Mouse (Mus musculus) testis, postnatal 10 days (tissue): Measurements from ENCODE around the gene Dzip1.

Experiments used
- DNase-seq: peaks from one replicate; pipeline ENCODE4 v3.0.0; 2021; ENCODE audit warnings: low spot score

Gene Dzip1

GRCm38 (mm10) chr14:118922251-118922650 is 3.0 kb downstream of the Dzip1 start:
- no peak for DNase-seq

GRCm38 (mm10) chr14:118920654-118921053 is 4.6 kb downstream of the Dzip1 start:
- DNase-seq: no peak

- no peak for DNase-seq
Measured at GRCm38 (mm10) chr14:118919025-118919424, 6.2 kb downstream of the Dzip1 start.

- no peak for DNase-seq
Measured at GRCm38 (mm10) chr14:118913651-118914050, 11.6 kb downstream of the Dzip1 start.

- no peak for DNase-seq
Measured at GRCm38 (mm10) chr14:118911521-118911920, 13.7 kb downstream of the Dzip1 start.

GRCm38 (mm10) chr14:118910332-118911222 is 14.7 kb downstream of the Dzip1 start:
- DNase-seq: peak; percentile 87

- DNase-seq: no peak
Measured at GRCm38 (mm10) chr14:118909872-118910271, 15.4 kb downstream of the Dzip1 start.

GRCm38 (mm10) chr14:118907592-118907991 is 17.7 kb downstream of the Dzip1 start:
- DNase-seq: no peak

GRCm38 (mm10) chr14:118903867-118904562 is 21.2 kb downstream of the Dzip1 start:
- DNase-seq: no peak

- DNase-seq: no peak
Measured at GRCm38 (mm10) chr14:118903397-118903796, 21.9 kb downstream of the Dzip1 start.

GRCm38 (mm10) chr14:118900911-118901310 is 24.3 kb downstream of the Dzip1 start:
- no peak for DNase-seq

- no peak for DNase-seq
Measured at GRCm38 (mm10) chr14:118899940-118900339, 25.3 kb downstream of the Dzip1 start.

GRCm38 (mm10) chr14:118895655-118896054 is 29.6 kb downstream of the Dzip1 start:
- DNase-seq: no peak

GRCm38 (mm10) chr14:118895228-118895627 is 30.0 kb downstream of the Dzip1 start:
- DNase-seq: no peak

GRCm38 (mm10) chr14:118890101-118890500 is 35.2 kb downstream of the Dzip1 start:
- DNase-seq: no peak

GRCm38 (mm10) chr14:118884250-118884556 is 41.1 kb downstream of the Dzip1 start:
- no peak for DNase-seq

GRCm38 (mm10) chr14:118883344-118884249 is 41.7 kb downstream of the Dzip1 start:
- DNase-seq: no peak

- no peak for DNase-seq
Measured at GRCm38 (mm10) chr14:118880696-118881095, 44.6 kb downstream of the Dzip1 start.

GRCm38 (mm10) chr14:118878346-118878910 is 46.8 kb downstream of the Dzip1 start:
- DNase-seq: no peak

GRCm38 (mm10) chr14:118874786-118875415 is 50.4 kb downstream of the Dzip1 start:
- DNase-seq: no peak

- no peak for DNase-seq
Measured at GRCm38 (mm10) chr14:118874126-118874525, 51.1 kb downstream of the Dzip1 start.
